Mouse (Mus musculus) midbrain, embryonic 12.5 days (tissue): Measurements from ENCODE around the gene Snx9. TPM values are rescaled to one million over a fixed set of nuclear protein-coding genes. Genes with fewer than 3 reads are reported as not detected.
A peak's percentile ranks its signal among the peaks of the same experiment; 100 is the strongest.

Experiments used
- ATAC-seq: fragments of 200-750 bp; cut with Nextera tagmentation; 2 replicates; pipeline ENCODE4 v1.8.0; 2017; ENCODE audit warnings: low read depth, moderate TSS enrichment, moderate library complexity; ENCODE audit not compliant: low FRiP score
- H3K27ac ChIP-seq: fragments of 300-500 bp; sonication (generic); replicated peaks from 2 replicates; pipeline ENCODE4 v1.5.1; 2016; ENCODE audit warnings: mild to moderate bottlenecking
- H3K27me3 ChIP-seq: fragments of 300-500 bp; sonication (generic); 2 replicates; pipeline ENCODE4 v1.6.1; 2016; ENCODE audit warnings: mild to moderate bottlenecking
- H3K36me3 ChIP-seq: fragments of 300-500 bp; sonication (generic); 2 replicates; pipeline ENCODE4 v1.6.1; 2016
- H3K4me1 ChIP-seq: fragments of 300-500 bp; sonication (generic); 2 replicates; pipeline ENCODE4 v1.6.1; 2016
- H3K4me2 ChIP-seq: fragments of 300-500 bp; sonication (generic); replicated peaks from 2 replicates; pipeline ENCODE4 v1.6.1; 2016; ENCODE audit warnings: mild to moderate bottlenecking, moderate library complexity
- H3K4me3 ChIP-seq: fragments of 300-500 bp; sonication (generic); 2 replicates; pipeline ENCODE4 v1.5.1; 2016; ENCODE audit warnings: mild to moderate bottlenecking
- H3K9ac ChIP-seq: fragments of 300-500 bp; sonication (generic); replicated peaks from 2 replicates; pipeline ENCODE4 v1.6.1; 2016; ENCODE audit warnings: mild to moderate bottlenecking, moderate library complexity
- H3K9me3 ChIP-seq: fragments of 300-500 bp; sonication (generic); 2 replicates; pipeline ENCODE4 v1.6.1; 2016; ENCODE audit warnings: mild to moderate bottlenecking
- WGBS: fragments of 180-500 bp; shearing (Covaris S2); methylation state at CpG from one replicate; pipeline ENCODE4 v1.1.7; 2016; 5-methylcytosine and 5-hydroxymethylcytosine counted together
- polyA plus RNA-seq: library from polyadenylated mRNA; unstranded; fragments of >200 nt; fragmentation: Nextera tagmentation; extraction: Ambion mirVana; gene quantifications from 2 replicates; pipeline ENCODE4 v1.2.1, GENCODE M21; 2016

Gene Snx9
- polyA plus RNA-seq, 1 experiment from 2014 or later = 16.3 TPM

DNA sequence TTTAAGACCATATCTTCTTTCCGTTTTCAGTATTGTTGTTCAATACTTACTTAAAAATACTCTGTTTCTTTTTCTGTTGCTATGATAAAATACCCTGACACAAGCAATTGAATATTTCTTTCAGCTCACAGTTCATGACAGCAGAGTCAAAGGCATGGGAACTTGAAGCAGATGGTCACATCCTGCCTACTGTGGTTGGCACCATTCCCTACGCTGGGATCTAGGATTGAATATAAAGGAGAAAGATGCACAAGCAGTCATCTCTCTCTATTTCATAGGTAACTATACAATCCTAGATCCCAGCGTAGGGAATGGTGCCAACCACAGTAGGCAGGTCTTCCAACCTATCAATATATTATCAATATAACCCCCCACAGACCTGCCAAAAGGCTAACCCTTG is 9.3 kb downstream of the Snx9 start:
- Histone ChIP-seq H3K27me3 (no peaks in the 10 kb centered on the region), H3K9ac (no peak overlapping the region), H3K4me2 (no peak overlapping the region), H3K9me3 (no peaks in the 10 kb centered on the region), H3K27ac (no peak overlapping the region), H3K36me3 (no peaks in the 10 kb centered on the region), H3K4me3 (no peak overlapping the region), H3K4me1 (peaks cover 17% of the 10 kb centered on the region)
- no peak for ATAC-seq
- 92% methylated on average over 3 of the region's 3 CpGs for WGBS

DNA sequence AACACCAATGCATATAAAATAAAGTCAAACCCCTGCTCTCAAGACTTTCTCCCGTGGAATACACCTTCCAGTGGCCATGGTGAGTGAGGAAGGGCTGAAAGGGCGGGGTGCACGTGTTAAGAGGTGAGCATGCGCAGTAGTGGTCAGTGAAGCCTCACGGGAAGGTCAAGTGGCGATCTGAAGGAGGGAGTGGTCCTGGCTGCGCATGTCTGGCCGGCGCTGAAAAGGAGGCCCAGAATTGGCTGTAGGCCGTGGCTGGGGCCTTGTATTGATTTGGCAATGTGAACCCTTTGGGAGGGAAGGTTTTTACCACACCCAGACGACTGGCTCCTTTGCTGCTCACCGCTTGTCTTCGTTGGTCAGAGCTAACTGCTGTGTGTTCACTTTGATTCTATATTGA is 12.8 kb downstream of the Snx9 start:
- ATAC-seq = no peak
- Histone ChIP-seq H3K4me1 (peaks cover 7% of the 10 kb centered on the region), H3K4me3 (no peak overlapping the region), H3K36me3 (no peaks in the 10 kb centered on the region), H3K4me2 (no peak overlapping the region), H3K9ac (no peak overlapping the region), H3K27ac (no peak overlapping the region), H3K9me3 (no peaks in the 10 kb centered on the region), H3K27me3 (no peaks in the 10 kb centered on the region)
- 96% methylated on average over 13 of the region's 13 CpGs for WGBS

DNA sequence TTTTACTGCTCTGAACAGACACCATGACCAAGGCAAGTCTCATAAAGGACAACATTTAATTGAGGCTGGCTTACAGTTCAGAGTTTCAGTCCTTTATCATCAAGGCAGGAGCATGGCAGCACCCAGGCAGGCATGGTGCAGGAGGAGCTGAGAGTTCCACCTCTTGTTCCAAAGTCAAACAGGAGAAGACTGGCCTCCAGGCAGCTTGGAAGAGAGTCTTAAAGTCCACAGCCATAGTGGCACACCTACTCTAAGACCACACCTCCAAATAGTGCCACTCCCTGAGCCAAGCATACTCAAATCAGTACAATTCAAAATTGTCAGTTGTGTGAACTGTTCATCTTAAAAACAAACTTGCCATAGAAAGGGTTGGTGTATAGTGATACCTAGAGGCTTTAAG is 14.4 kb downstream of the Snx9 start:
- no peaks in the 10 kb centered on the region for H3K9me3 ChIP-seq
- no peak for ATAC-seq

DNA sequence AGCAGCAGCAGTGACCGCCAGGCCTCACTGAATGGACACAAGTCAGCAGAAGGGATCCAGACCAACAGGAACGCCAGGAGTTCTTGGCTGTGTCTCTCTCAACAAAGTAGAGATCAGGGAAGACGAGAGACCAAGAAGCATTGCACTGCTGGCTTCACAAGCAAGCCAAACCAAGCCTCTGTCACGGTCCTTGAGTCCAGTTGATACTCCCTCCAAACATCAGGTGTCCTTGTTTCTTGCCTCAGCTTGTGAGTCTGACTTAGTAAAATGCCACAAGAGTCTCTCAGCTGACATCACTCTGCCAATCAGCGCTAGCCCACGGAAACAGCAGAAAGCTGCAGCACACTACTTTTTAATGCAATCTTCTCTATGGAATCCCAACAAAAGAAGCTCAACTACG is 15.3 kb downstream of the Snx9 start:
- ATAC-seq = no peak
- H3K9me3 ChIP-seq = no peaks in the 10 kb centered on the region
- no peaks in the 10 kb centered on the region for H3K36me3 ChIP-seq
- H3K4me2 ChIP-seq = no peak overlapping the region
- no peak overlapping the region for H3K4me3 ChIP-seq
- no peak overlapping the region for H3K9ac ChIP-seq
- no peaks in the 10 kb centered on the region for H3K27me3 ChIP-seq
- no peak overlapping the region for H3K27ac ChIP-seq
- WGBS = 92% methylated on average over 7 of the region's 7 CpGs
- H3K4me1 ChIP-seq = no peaks in the 10 kb centered on the region

More for the DNA sequence above, 14.4 kb downstream of the Snx9 start:
- no peaks in the 10 kb centered on the region for H3K27me3 ChIP-seq
- H3K27ac ChIP-seq = no peak overlapping the region
- no peak overlapping the region for H3K4me3 ChIP-seq
- H3K9ac ChIP-seq = no peak overlapping the region
- no peaks in the 10 kb centered on the region for H3K36me3 ChIP-seq
- H3K4me2 ChIP-seq = no peak overlapping the region
- no peaks in the 10 kb centered on the region for H3K4me1 ChIP-seq

DNA sequence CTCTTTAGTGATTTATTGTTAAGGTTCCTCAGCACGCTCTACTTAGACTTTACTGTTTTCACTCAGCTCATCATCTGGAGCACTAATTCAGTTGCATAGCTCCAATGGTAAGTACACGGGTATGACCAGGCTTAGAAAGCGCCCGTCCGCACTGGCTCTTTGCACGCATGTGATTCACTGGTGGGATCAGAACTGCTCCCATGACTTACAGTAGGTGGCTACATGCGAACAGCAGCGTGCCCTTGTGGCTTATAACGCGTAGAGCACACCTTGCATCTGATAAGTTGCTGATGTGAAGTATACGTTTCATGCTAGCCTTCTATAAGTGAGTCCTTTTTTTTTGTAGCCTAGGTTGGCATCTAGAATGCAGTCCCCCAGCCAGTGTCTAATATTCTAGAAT is 16.1 kb downstream of the Snx9 start:
- Histone ChIP-seq H3K4me3 (no peak overlapping the region), H3K4me1 (peaks cover 2% of the 10 kb centered on the region), H3K9me3 (no peaks in the 10 kb centered on the region), H3K36me3 (no peaks in the 10 kb centered on the region), H3K9ac (no peak overlapping the region), H3K27ac (no peak overlapping the region), H3K4me2 (no peak overlapping the region), H3K27me3 (no peaks in the 10 kb centered on the region)
- ATAC-seq = no peak
- 95% methylated on average over 11 of the region's 11 CpGs for WGBS

DNA sequence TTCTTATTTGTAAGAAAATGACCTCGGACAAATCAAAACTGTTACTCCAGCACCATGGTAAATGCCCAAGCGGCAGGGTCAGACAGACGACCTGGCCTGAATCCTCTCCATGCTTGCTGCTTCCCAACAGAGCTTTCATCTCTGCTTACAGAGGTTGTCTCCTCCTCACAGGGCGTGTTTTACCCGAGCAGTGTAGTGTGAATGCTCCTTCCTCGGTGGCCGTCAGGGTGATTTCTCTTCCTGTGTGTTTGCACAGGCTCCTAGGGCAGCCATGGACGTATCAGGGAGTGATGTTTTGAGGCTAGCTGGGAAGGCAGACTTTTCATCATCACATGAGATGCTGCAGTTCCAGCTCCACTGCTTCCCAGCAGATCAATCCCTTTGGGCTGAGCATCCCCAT is 17.1 kb downstream of the Snx9 start:
- H3K9me3 ChIP-seq = no peaks in the 10 kb centered on the region
- H3K27me3 ChIP-seq = no peaks in the 10 kb centered on the region
- ATAC-seq = no peak
- H3K4me2 ChIP-seq = no peak overlapping the region
- no peak overlapping the region for H3K9ac ChIP-seq
- no peak overlapping the region for H3K27ac ChIP-seq
- WGBS = 63% methylated on average over 8 of the region's 8 CpGs
- H3K4me1 ChIP-seq = peaks cover 10% of the 10 kb centered on the region
- no peaks in the 10 kb centered on the region for H3K36me3 ChIP-seq
- H3K4me3 ChIP-seq = no peak overlapping the region

DNA sequence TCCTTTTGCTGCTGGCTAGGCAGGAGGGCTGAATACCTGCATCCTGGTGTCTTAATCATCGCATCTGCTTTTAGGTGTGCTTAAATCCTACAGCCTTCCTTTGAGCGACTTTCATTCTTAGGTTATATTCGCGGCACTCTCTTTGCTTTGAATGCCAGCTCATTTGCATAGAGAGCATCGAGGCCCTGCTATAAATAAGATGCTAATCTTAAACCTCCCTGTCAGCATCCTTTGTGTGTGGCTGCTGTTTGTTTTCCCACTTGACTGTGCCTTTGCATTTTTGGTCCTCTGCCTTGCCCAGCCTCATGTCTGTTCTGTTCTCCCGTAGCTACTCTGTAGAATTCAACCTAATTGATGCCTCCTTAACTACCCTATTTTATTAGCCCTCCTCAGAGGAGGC is 21.2 kb downstream of the Snx9 start:
- 9% methylated on average over 6 of the region's 6 CpGs for WGBS
- 0 out of 2 replicates have a peak, but pooled peaks have one; percentile 30 for ATAC-seq
- H3K9ac ChIP-seq = no peak overlapping the region
- no peak overlapping the region for H3K4me3 ChIP-seq
- H3K27ac ChIP-seq = no peak overlapping the region
- H3K4me1 ChIP-seq = peaks cover 10% of the 10 kb centered on the region
- H3K9me3 ChIP-seq = no peaks in the 10 kb centered on the region
- no peaks in the 10 kb centered on the region for H3K27me3 ChIP-seq
- H3K4me2 ChIP-seq = peak overlapping the region; percentile 7; the same call in 1 of the 2 replicates
- H3K36me3 ChIP-seq = no peaks in the 10 kb centered on the region

DNA sequence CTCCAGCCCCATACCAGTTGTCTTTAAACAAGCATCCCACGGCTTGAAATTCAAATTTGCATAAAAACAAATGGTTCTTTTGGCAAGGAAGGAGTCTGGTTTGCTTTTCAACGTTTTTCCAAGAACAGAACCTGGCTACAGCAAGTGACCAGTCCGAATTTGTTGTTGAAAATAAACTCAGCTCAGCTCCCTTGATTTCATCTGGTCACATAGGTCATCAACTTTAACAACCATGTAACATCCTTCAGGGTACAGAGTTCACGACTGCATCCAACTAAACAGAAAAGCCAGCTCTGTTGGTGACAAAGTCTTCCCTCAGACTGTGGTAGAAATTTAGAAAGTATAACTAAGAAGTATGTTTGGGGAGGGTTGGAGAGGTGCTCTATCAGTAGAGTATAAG is 21.7 kb downstream of the Snx9 start:
- Histone ChIP-seq H3K4me1 (peaks cover 10% of the 10 kb centered on the region), H3K36me3 (no peaks in the 10 kb centered on the region), H3K27me3 (no peaks in the 10 kb centered on the region), H3K27ac (no peak overlapping the region), H3K4me3 (no peak overlapping the region), H3K9me3 (no peaks in the 10 kb centered on the region), H3K9ac (no peak overlapping the region), H3K4me2 (no peak overlapping the region)
- 40% methylated on average over 4 of the region's 4 CpGs for WGBS
- ATAC-seq = no peak

DNA sequence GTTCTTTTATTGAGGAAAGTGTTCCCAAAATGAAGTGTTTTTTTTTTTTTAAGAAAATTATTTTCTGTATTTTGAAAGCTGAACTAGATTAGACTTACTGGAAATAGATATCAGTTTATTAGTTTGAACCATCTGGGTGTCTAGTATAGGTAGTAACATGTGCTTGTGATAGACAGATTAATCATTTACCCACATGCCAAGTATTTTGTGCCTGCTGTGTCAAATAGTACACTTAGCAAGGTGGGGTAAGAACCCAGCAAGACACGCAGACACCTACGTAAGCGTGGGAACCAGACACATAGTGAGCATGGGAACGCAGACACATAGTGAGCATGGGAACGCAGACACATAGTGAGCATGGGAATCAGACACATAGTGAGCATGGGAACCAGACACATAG is 22.6 kb downstream of the Snx9 start:
- no peaks in the 10 kb centered on the region for H3K27me3 ChIP-seq
- WGBS = 93% methylated on average over 5 of the region's 5 CpGs
- H3K27ac ChIP-seq = no peak overlapping the region
- no peak for ATAC-seq
- no peak overlapping the region for H3K4me3 ChIP-seq
- no peaks in the 10 kb centered on the region for H3K36me3 ChIP-seq
- H3K4me1 ChIP-seq = peaks cover 10% of the 10 kb centered on the region
- no peak overlapping the region for H3K9ac ChIP-seq
- no peak overlapping the region for H3K4me2 ChIP-seq
- no peaks in the 10 kb centered on the region for H3K9me3 ChIP-seq

DNA sequence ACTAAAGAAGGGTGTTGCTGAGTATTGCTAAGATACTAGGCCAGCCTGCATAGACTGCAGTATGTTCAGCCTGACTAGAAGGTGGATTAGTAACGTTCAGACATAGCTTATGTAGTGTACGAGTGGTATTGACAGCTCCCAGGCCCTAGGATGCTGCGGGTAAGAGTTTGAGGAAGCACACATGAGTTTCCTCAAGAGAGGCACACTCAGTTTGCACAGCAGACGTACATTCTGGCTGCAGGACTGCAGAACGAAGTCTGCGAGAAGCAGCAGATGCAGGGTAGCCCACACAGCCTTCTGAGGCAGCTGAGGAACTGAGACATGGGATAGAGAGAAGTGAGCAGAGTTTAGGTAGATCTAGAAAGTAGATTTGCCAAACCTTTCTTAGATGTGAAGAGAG is 26.3 kb downstream of the Snx9 start:
- Histone ChIP-seq H3K9ac (no peak overlapping the region), H3K9me3 (no peaks in the 10 kb centered on the region), H3K4me1 (peaks cover 6% of the 10 kb centered on the region; the same call in 1 of the 2 replicates), H3K4me3 (no peak overlapping the region), H3K4me2 (no peak overlapping the region), H3K27me3 (no peaks in the 10 kb centered on the region), H3K27ac (no peak overlapping the region), H3K36me3 (no peaks in the 10 kb centered on the region)
- WGBS = 91% methylated on average over 6 of the region's 6 CpGs
- ATAC-seq = no peak

DNA sequence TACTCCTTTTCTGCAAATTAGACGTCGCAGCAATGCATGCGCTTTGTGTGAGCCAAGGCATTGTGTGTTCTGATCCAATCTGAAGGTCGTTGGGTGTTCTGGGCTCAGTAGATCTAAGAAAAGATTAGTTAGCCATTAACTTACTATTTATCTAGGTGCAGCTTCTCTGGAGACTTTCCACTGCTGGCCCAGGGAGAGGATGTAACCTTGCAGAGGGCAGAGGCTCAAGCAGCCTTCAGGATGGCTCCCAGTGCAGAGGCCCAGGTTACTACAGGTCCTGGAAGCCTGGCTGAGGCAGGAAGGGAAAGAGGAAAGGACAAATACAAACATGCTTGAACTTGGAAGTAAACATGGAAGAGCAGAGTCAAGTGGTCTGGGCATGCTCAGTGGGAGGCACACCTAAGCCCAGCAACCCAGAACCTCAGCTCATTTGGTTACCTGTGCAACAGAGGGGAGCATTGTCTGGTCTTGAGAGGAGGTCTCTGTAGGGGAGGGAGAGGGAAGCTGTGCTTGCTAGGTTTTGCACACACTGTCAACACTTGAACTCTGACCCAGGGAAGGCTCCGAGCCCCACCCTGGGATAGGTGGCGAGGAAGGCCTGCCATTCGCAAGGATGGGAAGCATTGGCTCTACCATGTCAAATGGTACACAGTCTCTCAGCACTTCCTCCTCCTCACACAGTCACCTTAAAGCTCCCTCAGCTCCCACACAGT is 27.3 kb downstream of the Snx9 start:
- Histone ChIP-seq H3K4me2 (no peak overlapping the region), H3K36me3 (no peaks in the 10 kb centered on the region), H3K9me3 (no peaks in the 10 kb centered on the region), H3K4me1 (peaks cover 3% of the 10 kb centered on the region; the same call in 1 of the 2 replicates), H3K27me3 (no peaks in the 10 kb centered on the region), H3K4me3 (no peak overlapping the region), H3K9ac (no peak overlapping the region), H3K27ac (no peak overlapping the region)
- 90% methylated on average over 7 of the region's 7 CpGs for WGBS
- ATAC-seq = no peak

DNA sequence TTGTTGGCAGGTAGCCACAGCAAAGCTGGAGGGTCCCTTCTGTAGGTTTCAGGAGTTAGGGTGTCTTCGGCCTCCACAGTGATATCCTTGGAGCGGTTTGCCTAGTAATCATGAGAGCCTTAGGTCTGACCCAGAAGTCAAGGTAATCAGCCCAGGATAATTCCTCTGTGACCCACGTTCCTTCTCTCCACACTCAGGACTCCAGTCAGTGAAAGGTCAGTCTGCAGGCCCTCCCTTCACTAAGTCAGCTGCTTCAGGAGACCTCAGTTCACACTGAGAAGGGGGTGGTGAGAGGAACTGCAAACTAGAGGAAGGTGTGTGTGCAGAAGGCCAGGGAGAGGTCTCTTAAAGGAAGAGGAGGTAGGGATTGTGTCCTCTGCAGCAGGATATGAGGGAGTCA is 28.3 kb downstream of the Snx9 start:
- Histone ChIP-seq H3K27me3 (no peaks in the 10 kb centered on the region), H3K4me3 (no peak overlapping the region), H3K4me2 (no peak overlapping the region), H3K9me3 (no peaks in the 10 kb centered on the region), H3K4me1 (peaks cover 3% of the 10 kb centered on the region; the same call in 1 of the 2 replicates), H3K9ac (no peak overlapping the region), H3K27ac (no peak overlapping the region), H3K36me3 (no peaks in the 10 kb centered on the region)
- ATAC-seq = no peak
- 79% methylated on average over 3 of the region's 3 CpGs for WGBS

DNA sequence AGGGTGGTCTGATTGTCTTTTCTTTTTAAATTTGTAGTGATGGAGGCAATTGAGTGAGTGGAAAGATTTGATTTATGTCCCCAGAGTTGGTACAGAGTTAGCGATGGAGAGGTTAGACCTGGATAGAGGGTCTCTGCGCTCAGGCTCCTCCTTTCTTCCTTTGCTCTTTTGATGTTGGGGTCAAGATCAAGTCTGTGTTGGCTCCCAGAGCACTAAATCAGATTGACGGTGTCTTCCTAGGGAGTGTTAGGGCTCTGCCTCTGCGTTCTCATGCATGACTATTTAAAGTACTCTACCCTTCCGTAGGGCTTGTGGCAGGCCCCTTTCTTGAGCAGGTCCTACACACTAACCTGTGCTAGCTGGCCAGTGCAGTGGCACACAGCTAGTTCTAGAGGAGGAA is 28.9 kb downstream of the Snx9 start:
- H3K36me3 ChIP-seq = no peaks in the 10 kb centered on the region
- H3K4me1 ChIP-seq = peaks cover 3% of the 10 kb centered on the region; the same call in 1 of the 2 replicates
- no peaks in the 10 kb centered on the region for H3K9me3 ChIP-seq
- H3K9ac ChIP-seq = no peak overlapping the region
- no peak overlapping the region for H3K27ac ChIP-seq
- no peak overlapping the region for H3K4me3 ChIP-seq
- H3K4me2 ChIP-seq = no peak overlapping the region
- no peaks in the 10 kb centered on the region for H3K27me3 ChIP-seq
- WGBS = 91% methylated on average over 5 of the region's 5 CpGs
- ATAC-seq = no peak
